Mouse (Mus musculus) testis, adult 2 months (tissue): Measurements from ENCODE around the gene Kcnc2.

Source experiments
- CTCF ChIP-seq: fragments of 200-500 bp; IDR thresholded peaks from 2 replicates; pipeline ENCODE4 v1.5.1; 2012; ENCODE audit warnings: low read depth, mild to moderate bottlenecking, inconsistent platforms, low read length, moderate library complexity; ENCODE audit not compliant: control insufficient read depth, insufficient read depth, insufficient replicate concordance
- POLR2A ChIP-seq: fragments of 200-500 bp; IDR thresholded peaks from 2 replicates; pipeline ENCODE4 v1.6.1; 2012; ENCODE audit warnings: low read depth, mild to moderate bottlenecking, inconsistent platforms, low read length, moderate library complexity; ENCODE audit not compliant: control insufficient read depth

GRCm38 (mm10) chr10:112270887-112271802, at the start of gene Kcnc2:
- no peak for TF ChIP-seq POLR2A
- no peak for TF ChIP-seq CTCF
